Mouse (Mus musculus): ENCODE data around the gene Mrpl37.
"Not testable (repeated sequence)": the region's sequence is repeated elsewhere in the genome, so short reads cannot be mapped to it uniquely, and the experiment has no call there.

The Mrpl37 gene

DNA sequence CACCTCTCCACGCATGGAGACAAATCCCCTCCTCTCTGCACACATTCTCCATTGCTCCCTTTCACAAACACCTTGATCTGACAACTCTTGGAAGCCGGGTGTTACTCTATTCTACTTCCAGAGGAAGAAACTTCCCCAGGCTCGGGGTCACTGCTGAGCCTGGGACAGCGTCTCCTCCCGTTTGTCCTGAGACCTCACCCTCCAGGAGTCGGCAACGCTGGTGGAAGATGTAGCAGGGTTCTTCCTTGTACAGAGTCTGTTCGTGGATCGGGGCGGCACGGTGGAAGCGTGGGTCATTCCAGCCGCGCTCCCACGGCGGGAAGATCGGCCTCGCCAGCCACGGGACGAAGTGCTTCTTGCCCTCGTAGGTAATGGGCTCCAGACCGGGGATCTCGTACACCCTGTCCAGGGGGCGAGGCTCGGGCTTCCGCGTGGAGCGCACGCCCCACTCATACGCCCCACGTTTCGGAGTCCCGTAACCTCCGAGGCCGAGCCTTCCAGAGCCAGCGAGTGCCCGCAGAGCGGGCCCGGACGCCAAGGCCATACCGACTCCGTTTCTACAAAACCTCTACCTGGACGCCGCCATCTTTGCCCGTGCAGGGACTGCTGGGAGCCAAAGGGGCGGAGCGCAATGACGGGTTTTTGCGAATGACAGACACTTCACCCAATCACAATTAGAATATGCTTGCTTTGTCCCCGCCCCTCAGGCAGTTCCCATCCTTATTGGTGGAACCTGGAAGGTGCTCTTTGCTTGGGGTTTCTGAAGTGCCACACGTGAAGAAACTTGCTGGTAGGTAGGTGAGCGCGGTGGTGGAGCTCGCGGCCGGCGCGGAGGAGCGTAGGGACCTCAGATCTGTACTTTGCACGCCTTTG is at the start of gene Mrpl37, which contains the start of gene Cyb5rl:
Gene Mrpl37 (minus strand): TSS at position 617 of the 873 bp plus-strand sequence.
Gene Cyb5rl (plus strand): TSS at position 737 of the 873 bp plus-strand sequence.
- DNase-seq = peak; percentile 97

DNA sequence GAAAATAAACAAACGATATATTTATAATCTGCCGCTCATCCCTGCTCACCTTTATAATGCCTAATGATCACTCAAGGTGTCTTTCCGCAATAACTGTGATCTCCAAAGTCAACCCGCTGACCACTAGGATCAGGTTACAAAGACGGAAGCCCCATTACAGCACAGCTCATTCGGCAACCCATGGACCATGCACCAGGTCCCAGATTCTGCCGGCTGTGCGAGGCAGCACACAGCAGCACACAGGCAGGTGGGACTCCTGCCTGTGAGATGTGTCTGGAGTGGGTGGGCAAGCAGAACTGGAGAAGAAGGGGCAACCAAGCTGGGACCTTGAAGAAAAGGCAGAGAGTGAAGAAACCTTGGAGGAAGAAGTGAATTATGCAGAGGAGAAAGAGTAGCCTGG is 47.6 kb upstream of the Mrpl37 start:
- DNase-seq = no peak

DNA sequence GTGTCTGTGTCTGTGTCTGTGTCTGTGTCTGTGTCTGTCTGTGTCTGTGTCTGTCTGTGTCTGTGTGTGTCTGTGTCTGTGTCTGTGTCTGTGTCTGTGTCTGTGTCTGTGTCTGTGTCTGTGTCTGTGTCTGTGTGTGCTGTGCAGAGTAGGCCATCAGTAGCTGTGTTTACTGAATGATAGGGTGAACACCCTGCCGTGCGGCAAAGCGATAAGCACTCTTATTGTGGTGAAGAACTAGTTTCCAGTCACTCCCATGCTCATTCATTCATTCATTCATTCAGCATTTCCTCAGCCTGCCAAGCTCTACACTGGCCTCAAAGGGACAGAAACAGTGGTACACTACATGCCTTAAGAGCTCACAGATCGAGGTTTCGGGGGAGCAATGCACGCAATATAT is 42.5 kb upstream of the Mrpl37 start:
- not testable (repeated sequence) for DNase-seq

DNA sequence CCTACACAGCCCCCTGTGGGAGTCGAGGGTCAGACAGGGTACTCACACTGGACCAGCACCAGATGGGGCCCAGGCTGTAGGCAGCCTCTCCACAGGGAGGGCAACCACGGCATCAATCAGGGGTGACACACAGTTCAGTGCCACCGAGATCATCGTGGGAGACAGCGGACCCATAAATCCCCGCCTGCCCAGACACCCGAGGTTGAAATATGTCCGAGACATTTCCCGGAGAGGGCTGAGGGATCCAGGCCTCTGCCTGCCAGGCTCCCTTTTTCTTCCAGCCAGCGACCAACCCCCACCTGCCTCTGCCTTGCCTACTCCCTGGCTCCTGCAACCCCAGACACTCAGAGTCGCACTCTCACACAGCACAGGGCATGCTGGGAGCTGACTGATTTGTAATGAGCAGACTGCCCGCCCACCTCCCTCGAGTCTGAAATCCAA is 41.6 kb upstream of the Mrpl37 start:
- no peak for DNase-seq

DNA sequence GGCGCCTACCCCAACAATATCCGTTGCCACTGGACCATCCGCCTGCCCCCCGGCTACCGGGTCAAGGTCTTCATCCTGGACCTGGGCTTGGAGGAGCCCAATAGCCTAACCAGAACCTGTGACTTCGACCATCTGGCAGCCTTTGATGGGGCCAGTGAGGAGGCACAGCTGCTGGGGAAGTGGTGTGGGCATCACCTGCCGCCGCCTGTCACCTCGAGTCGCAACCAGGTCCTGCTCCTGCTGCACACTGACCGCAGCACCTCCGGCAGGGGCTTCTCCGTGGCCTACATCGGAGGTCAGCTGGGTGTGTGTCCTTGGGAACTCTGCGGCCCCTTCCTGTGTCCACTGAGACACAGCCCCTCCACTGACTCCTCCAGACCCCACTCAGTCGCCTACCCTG is 40.1 kb upstream of the Mrpl37 start:
- DNase-seq = no peak

DNA sequence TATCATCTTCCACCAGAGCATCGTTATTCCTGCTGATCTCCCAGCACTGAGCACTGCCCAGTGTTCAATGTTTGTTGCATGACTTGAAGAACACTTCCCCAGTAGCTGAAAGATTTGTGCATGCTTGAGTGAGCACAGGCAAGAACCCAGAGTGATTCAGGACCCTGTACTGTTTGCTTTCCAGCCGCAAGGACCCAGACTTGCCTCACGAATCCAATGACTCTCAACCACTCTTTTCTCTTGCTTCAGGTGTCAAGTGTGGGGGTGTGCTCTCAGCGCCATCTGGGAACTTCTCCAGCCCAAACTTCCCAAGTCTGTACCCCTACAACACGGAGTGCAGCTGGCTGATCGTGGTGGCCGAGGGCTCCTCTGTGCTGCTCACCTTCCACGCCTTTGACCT is 35.6 kb upstream of the Mrpl37 start:
- DNase-seq = no peak

DNA sequence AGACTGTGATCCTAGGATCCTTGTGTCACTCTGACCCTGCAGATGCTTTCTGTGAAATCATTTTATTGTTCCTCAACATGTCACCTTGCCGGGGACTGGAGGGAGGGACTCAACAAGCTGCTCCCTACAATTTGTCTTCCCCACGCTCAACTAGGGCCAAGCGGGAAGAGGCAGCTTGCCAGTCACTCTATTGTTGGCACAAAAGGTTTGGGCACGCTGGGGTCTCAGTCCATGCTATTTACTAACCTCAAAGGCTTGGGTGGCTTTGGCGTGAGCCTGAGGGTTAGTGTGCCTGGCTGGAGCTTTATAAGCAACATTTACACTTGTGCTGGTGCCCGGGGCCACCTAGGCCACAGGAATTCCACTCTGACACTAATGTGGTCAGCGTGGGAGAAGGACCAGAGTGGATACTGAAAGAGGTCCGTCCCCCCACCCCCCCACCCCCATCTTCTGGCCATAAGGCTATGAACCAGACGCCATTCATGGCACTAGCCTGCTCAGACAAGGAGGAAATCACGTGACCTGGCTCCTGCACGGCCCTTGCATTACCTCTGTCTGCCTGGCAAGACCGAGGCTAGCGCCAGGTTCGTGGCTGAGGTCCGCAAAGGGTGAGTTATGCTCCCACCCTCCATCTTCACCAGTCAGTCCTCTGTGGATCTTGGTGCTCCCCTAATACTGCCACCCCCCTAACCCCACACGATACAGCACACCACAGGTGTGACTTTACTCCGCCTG is 32.3 kb upstream of the Mrpl37 start:
- DNase-seq = no peak

DNA sequence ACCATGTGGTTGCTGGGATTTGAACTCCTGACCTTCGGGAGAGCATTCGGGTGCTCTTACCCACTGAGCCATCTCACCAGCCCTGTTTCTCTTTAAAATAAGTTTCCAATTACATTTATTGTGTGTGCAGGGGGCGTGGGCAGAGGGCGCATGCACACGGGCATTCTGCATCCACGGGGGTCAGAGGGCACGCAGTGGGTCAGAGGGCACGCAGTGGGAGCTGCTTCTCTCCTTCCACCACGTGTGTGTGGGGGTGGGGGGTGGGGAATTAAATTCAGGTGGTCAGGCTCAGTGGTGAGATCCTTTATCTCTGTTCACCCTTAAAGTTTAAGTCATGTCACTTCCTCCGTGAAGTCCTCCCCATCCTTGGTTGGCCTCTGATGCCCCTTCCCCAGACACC is 31.7 kb upstream of the Mrpl37 start:
- DNase-seq = no peak

DNA sequence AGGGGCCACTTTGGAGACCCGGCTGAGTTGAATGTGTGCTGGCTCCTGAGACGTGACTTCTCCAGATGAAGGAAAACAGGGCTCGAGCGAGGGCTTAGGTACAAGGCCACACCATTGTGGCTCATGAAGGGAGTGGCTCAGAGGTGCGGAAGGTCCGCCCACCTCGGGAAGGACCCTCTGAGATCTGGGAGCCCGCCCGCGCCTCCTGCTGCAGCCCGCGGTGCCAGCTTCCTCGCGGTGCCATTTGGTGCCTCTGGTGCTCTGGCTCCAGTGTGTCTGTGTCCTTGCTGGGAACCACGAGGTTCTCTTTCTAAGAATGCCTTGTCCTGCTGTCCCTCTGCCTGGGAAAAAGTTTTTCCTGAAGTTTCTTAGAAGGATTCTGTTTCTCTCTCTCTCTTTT is 31.2 kb upstream of the Mrpl37 start:
- DNase-seq = no peak

DNA sequence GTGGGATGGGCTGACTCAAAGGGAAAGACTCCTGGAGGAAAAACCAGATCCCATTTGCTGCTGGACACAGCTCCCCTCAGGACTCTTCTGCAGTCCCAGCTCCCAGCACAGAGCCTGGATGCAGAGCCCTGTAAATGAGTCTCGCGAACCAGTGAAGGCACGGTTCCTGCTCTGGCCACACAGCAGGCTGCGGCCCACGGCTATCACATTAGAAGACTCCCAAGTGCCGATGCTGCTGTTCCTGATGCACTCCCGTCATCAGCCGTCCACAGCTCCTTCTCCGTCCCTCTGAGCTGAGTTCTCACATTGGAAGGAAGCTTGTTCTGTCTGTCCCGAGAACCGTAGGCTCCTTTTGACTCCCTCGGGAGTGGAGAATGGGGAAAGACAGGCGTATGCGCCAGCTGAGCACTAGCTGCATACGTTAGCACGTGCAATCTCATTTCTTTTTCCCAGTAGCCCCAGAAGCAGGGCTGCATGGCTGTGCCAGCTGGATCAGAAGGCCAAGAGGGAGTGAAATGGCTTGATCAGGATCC is 30.2 kb upstream of the Mrpl37 start, which contains the start of gene Cdcp2:
Gene Cdcp2 (plus strand): TSS at position 51 of the 533 bp plus-strand sequence.
- no peak for DNase-seq

DNA sequence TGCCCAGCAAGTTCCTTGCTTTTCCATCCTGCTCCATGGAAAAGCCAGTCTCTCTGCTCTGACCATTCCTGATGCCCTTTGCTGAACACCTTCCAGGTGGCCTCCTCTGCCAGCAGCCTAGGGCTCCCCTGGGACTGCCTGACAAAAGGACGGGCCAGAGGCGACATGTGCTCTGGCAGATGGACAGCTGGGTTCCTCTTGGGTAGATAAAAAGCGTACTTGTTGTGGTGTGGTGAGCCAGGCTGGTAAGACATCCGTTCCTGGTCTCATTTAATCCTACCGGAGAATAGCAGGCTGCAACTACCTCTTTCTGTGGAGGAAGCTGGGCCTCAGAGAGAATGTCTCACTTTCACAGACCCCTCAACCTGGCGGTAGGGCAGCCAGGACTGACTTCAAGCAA is 29.4 kb upstream of the Mrpl37 start:
- DNase-seq = no peak

DNA sequence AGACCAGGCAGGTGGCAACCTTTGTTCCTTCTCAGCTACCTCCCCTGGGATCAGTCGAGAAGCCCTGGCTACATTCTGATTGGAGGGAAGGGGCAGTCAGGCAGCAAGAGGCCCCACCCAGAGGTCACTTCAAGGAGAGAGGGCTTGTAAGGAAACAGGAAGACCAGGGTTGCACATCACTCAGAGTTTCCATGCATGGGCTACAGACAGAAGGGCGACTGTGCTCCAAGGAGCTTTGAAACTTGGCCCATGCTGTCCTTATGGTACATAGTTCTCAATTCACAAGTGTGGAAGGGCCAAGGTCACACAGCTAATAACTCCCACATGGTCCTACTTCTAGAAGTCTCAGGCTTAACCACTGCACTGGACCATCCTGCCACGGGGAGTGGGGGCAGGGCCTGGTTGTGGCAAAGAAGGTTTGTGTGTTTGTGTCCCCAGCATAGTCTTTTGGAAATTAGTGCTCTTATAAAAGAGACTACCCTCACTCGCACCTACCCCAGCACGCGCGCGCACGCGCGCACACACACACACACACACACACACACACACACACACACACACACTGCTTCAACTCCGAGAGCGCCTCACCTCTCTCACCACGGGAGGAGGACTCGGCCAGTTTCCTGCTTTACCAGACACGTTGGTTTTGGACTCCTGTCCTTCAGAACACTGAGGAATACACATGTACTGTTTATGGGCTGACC is 28.0 kb upstream of the Mrpl37 start:
- DNase-seq = no peak

DNA sequence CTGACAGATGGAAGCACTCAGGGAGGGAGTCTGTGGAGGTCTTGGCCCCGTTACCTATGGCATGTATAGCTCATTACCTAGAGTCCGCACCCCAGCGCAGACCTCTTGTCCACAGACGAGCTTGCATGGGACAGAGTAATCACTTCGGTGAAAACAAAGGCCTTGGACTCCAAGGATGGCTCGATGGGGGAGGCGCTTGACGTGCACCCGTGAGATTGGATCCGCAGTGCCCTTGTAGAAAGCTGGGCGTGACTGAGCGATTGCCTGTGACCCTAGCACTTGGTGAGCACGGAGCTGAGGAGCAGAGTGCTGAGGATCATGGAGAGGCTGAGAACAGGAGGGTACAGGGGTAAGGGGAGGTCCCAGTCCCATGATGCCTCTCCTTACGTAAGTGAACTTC is 25.0 kb upstream of the Mrpl37 start:
- DNase-seq = no peak

DNA sequence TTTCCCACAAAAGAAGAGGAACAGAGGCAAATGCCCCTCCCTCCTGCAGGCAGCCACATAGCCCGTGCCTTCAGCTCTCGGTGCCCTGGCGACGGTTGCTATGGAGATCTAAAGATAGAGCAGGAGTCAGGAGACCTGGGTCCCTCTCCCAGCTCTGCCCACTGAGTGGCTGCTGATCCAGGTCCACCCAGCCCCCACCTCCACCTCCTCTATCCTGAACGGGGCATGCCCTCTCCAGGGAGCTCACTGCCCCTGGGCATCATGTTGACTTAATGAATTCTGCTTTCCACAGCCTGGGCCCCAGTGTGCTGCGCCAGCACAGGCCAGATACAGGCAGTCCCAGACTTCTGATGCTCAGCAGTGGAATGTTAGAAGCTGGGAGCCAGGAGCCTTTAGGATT is 18.2 kb upstream of the Mrpl37 start:
- DNase-seq = peak; percentile 70

DNA sequence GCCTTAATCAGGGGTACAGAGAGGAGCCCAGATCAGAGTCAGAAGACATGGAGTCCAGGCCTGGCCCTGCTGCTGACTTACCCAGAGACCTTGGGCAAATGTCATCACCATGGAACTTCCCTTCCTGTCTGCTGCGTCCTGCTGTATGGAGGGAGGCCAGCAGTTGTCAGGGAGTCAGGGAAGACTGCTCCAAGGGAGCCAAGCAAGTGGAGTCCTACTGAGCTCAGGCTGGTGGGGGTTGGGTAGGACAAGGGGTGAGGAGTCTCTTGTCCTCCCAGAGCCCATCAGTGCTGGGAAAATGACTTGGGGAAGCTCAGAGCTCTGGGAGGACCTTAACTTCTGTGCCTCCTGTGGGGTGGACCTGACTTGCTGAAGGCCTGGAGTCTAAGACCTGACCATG is 17.7 kb upstream of the Mrpl37 start:
- no peak for DNase-seq

DNA sequence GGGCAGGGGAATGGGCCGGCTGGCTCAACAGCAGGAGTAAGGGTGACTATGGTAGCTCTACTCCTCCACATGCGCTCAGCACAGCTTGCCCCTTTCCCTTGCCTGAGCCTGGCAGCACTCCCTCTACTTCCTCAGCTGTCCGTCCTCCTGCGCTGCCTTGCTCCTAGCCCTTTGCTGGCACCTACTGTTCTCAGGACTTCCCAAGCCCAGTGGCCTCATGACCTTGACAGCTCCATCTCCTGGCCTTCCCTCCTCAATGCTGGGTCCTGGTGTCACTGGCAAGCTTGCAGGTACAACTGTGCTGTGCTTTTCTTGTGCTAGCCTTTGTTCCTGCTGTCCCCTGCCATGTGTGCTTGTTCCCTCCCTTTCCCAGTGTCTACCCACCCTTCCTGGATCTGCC is 16.5 kb upstream of the Mrpl37 start:
- no peak for DNase-seq

DNA sequence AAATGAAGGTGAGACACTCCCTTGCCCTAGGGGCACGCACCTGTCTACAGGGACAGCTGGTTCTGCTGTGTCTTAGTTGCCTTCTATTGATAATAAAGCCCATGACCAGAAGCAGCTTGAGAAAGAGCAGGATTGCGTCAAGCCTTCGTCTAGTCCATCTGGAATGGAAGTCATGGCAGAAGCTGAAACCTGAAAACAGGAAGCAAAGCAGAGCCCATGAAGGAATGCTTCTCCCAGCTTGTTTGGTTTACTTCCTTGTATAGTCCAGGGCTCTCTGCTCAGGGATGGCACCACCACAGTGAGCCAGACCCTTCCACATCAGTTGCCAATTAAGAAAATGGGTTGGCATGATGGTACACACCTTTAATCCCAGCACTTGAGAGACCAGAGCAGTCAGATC is 15.5 kb upstream of the Mrpl37 start:
- no peak for DNase-seq

DNA sequence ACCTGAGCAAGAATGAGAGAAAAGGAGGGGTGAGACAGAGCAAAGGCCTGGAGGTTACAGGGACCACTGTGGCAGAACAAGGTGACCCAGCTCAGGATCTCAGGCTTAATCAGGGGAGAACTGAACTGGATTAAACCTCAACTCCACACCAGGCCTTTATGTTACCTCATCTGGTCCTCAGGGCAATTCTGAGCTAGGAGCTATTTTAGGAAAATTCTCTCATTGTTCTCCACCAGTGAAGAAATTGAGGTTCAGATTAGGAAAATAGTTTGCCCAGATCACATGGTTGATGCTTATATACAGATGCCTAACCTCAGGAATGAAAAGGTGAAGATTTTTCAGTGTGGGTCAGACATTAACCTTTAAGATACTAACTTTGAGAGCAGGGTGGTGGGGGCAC is 13.0 kb upstream of the Mrpl37 start:
- no peak for DNase-seq

DNA sequence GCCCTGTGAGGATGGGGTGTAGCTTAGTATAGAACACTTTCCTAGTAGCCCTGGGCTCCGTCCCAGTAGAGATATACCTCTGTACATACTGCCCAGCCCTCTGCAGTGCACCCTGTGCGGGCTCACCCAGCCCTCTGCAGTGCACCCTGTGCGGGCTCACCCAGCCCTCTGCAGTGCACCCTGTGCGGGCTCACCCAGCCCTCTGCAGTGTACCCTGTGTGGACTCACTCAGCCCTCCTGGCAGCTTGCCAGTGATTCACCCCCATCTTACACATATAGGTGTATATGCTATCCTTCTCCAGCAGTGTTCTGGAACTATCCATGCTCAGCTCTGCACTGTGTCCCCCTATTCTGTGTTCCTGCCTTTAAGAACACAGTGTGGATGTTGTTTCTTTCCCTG is 12.2 kb upstream of the Mrpl37 start:
- no peak for DNase-seq

DNA sequence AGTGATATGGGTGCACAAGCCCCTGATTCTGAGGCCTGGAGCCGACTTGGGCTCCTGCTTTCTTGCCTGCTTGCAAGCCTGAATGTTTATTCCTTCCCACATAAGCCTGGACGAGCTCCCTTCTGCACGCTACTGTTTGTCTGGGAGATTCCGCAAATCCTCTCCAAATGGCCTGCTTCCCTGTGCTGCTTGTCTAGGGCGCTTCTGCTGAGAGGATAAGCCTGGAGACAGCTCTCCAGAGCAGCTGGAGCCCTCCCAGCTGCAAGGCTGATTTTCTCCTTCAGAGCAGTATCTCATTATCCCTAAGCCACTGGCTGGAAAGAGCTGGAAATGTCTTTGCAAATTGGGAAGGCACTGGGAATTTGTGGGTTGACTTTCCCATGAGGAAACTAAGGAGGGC is 8.8 kb upstream of the Mrpl37 start:
- no peak for DNase-seq

DNA sequence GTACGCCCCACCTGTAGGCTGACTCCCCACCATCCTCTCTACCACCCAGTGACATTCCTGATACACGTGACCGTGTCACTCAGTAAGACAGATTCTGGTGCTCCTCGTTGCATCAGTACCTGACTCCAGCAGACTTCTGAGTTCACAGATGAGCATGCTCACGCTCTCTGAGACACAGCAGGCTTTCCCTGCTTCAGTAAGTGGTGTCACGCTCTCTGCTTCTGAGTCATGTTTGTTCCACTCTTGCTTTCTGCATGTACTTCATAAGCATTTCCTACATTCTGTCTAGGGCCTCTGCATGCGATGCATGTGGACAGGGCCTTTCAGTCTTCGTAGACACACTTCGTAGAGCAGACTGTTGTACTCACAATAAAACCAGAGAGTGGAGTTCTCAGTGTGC is 5.7 kb upstream of the Mrpl37 start:
- DNase-seq = no peak

DNA sequence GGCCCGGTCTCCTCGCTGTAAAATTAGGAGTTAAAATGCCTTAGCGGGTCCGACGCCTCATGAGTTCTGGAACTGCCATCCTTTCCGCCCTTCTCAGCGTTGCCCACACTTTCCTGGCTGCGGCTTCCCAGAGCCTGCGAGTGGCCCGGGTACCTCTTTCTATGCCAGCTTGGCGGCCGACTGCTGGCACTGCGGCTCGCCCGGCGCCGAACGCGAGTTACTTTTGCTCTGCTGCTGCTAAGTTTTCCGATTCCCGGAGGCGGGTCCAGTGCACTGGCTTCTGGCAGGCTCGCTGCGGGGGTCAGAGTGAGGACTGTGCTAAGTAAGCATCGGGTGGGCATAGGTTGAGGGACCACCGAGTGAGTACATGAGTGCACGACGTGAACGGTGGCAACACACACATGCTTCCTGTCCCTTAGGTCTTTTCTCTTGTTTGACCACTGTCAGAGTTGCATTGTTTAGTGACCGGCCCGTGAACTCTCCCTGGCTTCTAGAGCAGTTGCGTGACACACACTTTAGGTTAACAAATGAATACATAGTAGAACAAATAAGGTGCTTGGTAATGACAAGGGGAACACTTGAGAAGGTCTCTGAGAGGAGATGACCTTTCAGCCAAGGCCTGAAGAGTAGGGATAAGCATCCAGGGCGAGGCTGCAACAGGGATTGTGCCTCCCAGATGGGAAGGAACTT is 628 bp upstream of the Mrpl37 start:
- DNase-seq = no peak

Measured in kidney, adult 18-20 months (tissue).